Mouse (Mus musculus): ENCODE results near the gene Fam57a.

GRCm38 (mm10) chr11:76261224-76261623 is 81.8 kb downstream of the Fam57a start:
- TF ChIP-seq CTCF (IDR thresholded peaks at IDR 0.05) (no peak), EP300 (IDR thresholded peaks at IDR 0.05) (no peak)

Measured in lung, postnatal 0 days (tissue).